Mouse (Mus musculus): Measurements from ENCODE around the gene Chd9.

- TF ChIP-seq CTCF (IDR thresholded peaks at IDR 0.05; ENCODE audit: low read depth, low read length) = no peak
- no peak for TF ChIP-seq POLR2A (IDR thresholded peaks at IDR 0.05; ENCODE audit: insufficient read depth, low read length)
- no peak for TF ChIP-seq EP300 (IDR thresholded peaks at IDR 0.05; ENCODE audit: insufficient read depth, low read depth, low read length)
Observed at GRCm38 (mm10) chr8:91059086-91059578, 231.0 kb downstream of the Chd9 start.

Data from ES-Bruce4 (cell line).